ENCODE assay signal across 23 mouse cellular contexts in genomic region chr4:45829907-45830759, GRCm38 (mm10). TPM values are rescaled to one million over a fixed set of nuclear protein-coding genes. Genes with fewer than 3 reads are reported as not detected.
DNase-seq lines count a peak whose midpoint lies in the region; ATAC-seq lines count a peak whose summit lies in the region.
"Had no signal": no experiment of that assay in that cellular context is flagged by ENCODE, and none has a peak within 500 bp of the region (broad histone marks: within the 10 kb centered on the region; RNA-seq: fewer than 3 reads in every experiment).

No protein-coding gene starts in this region.

- H3K4me2 ChIP-seq in forebrain, embryonic 16.5 days (ENCODE audit: low read length) = no peak overlapping the region; the same call in 1 of the 2 replicates
- no peak overlapping the region for H3K4me2 ChIP-seq in neural tube, embryonic 11.5 days (ENCODE audit: low read depth)
- H3K4me2 ChIP-seq: embryonic facial prominence, embryonic 15.5 days; heart, embryonic 11.5 days; liver, embryonic 12.5 days; lung, embryonic 14.5 days had no signal

- DNase-seq in forebrain, embryonic 10.5 days (ENCODE audit: extremely low spot score, low spot score) = no peak
- DNase-seq in midbrain, embryonic 10.5 days (ENCODE audit: low spot score) = no peak
- peak; percentile 45 for DNase-seq in neural tube, embryonic 11.5 days (ENCODE audit: low spot score)
- no peak for DNase-seq in left cerebral cortex, postnatal 36 days (ENCODE audit: low spot score in 2 of 2)
- no peak for DNase-seq in ovary, postnatal 36 days (ENCODE audit: low spot score)
- no peak for DNase-seq in kidney, adult 9 months
- DNase-seq in testis, postnatal 14 days (ENCODE audit: low spot score) = no peak
- DNase-seq: adrenal gland, postnatal 36 days; cerebellum, adult 8-10 months; lung, embryonic 14.5 days; right cerebral cortex, postnatal 14 days; thymus, postnatal 14 days had no signal

- H3K4me3 ChIP-seq in forebrain, embryonic 10.5 days = peak overlapping the region; percentile 10
- no peak overlapping the region for H3K4me3 ChIP-seq in forebrain, embryonic 16.5 days (replicated peaks; ENCODE audit: low read length)
- H3K4me3 ChIP-seq in midbrain, embryonic 10.5 days = no peak overlapping the region
- H3K4me3 ChIP-seq in neural tube, embryonic 11.5 days (ENCODE audit: low read depth, low read length) = no peak overlapping the region
- H3K4me3 ChIP-seq: embryonic facial prominence, embryonic 15.5 days; liver, embryonic 12.5 days had no signal

- H3K27ac ChIP-seq in forebrain, embryonic 10.5 days = peak overlapping the region; percentile 75
- peak overlapping the region; percentile 83 for H3K27ac ChIP-seq in forebrain, embryonic 16.5 days (ENCODE audit: low read length)
- peak overlapping the region; percentile 70 for H3K27ac ChIP-seq in midbrain, embryonic 10.5 days (replicated peaks)
- peak overlapping the region; percentile 73 for H3K27ac ChIP-seq in neural tube, embryonic 11.5 days (ENCODE audit: low read depth, low read length)
- H3K27ac ChIP-seq: embryonic facial prominence, embryonic 15.5 days; liver, embryonic 12.5 days; macrophage; stomach, postnatal 0 days had no signal

- peaks cover 74% of the 10 kb centered on the region for H3K27me3 ChIP-seq in forebrain, embryonic 10.5 days (ENCODE audit: poor library complexity, severe bottlenecking)
- no peaks in the 10 kb centered on the region for H3K27me3 ChIP-seq in forebrain, embryonic 16.5 days (replicated peaks; ENCODE audit: control insufficient read depth, insufficient read depth, low read length)
- peaks cover 71% of the 10 kb centered on the region for H3K27me3 ChIP-seq in midbrain, embryonic 10.5 days (ENCODE audit: low read depth, poor library complexity, severe bottlenecking)
- H3K27me3 ChIP-seq in neural tube, embryonic 11.5 days (ENCODE audit: control insufficient read depth, insufficient read depth, low read length) = peaks cover 29% of the 10 kb centered on the region

- H3K36me3 ChIP-seq in forebrain, embryonic 10.5 days (replicated peaks) = no peaks in the 10 kb centered on the region
- H3K36me3 ChIP-seq in forebrain, embryonic 16.5 days (ENCODE audit: control insufficient read depth, insufficient read depth) = no peaks in the 10 kb centered on the region
- H3K36me3 ChIP-seq in midbrain, embryonic 10.5 days = no peaks in the 10 kb centered on the region
- H3K36me3 ChIP-seq in neural tube, embryonic 11.5 days (ENCODE audit: control insufficient read depth, insufficient read depth, low read length) = no peaks in the 10 kb centered on the region
- H3K36me3 ChIP-seq: embryonic facial prominence, embryonic 15.5 days; liver, embryonic 12.5 days had no signal

- H3K4me1 ChIP-seq in forebrain, embryonic 10.5 days = peaks cover 66% of the 10 kb centered on the region
- peaks cover 36% of the 10 kb centered on the region for H3K4me1 ChIP-seq in forebrain, embryonic 16.5 days (replicated peaks; ENCODE audit: control insufficient read depth, insufficient read depth, low read length)
- H3K4me1 ChIP-seq in midbrain, embryonic 10.5 days = peaks cover 48% of the 10 kb centered on the region
- H3K4me1 ChIP-seq in neural tube, embryonic 11.5 days (ENCODE audit: control insufficient read depth, insufficient read depth, low read length) = peaks cover 7% of the 10 kb centered on the region; the same call in 1 of the 2 replicates
- H3K4me1 ChIP-seq: liver, embryonic 12.5 days had no signal

- ATAC-seq in forebrain, embryonic 16.5 days = peak; percentile 16; the same call in 1 of the 2 replicates
- peak; percentile 30 for ATAC-seq in neural tube, embryonic 11.5 days (ENCODE audit: insufficient read depth, low FRiP score, low TSS enrichment)
- ATAC-seq: intestine, embryonic 16.5 days; liver, embryonic 12.5 days had no signal

- no peaks in the 10 kb centered on the region for H3K9me3 ChIP-seq in forebrain, embryonic 10.5 days
- H3K9me3 ChIP-seq in forebrain, embryonic 16.5 days (ENCODE audit: control insufficient read depth, low read length) = no peaks in the 10 kb centered on the region
- H3K9me3 ChIP-seq in midbrain, embryonic 10.5 days (replicated peaks) = no peaks in the 10 kb centered on the region
- H3K9me3 ChIP-seq in neural tube, embryonic 11.5 days (ENCODE audit: control insufficient read depth, low read length) = no peaks in the 10 kb centered on the region
- H3K9me3 ChIP-seq: embryonic facial prominence, embryonic 15.5 days; liver, embryonic 12.5 days had no signal

- peak overlapping the region; percentile 43 for H3K9ac ChIP-seq in forebrain, embryonic 16.5 days (replicated peaks; ENCODE audit: low read depth, low read length)
- no peak overlapping the region for H3K9ac ChIP-seq in neural tube, embryonic 11.5 days (ENCODE audit: low read length)
- H3K9ac ChIP-seq: embryonic facial prominence, embryonic 15.5 days; liver, embryonic 12.5 days; lung, embryonic 14.5 days had no signal

- 39% methylated on average over 13 of the region's 13 CpGs for WGBS in forebrain, embryonic 10.5 days
- 10% methylated on average over 13 of the region's 13 CpGs for WGBS in forebrain, embryonic 16.5 days
- 52% methylated on average over 13 of the region's 13 CpGs for WGBS in midbrain, embryonic 10.5 days
- 39% methylated on average over 13 of the region's 13 CpGs for WGBS in neural tube, embryonic 11.5 days

- intact Hi-C loops in left cerebral cortex, postnatal 36 days (cut with DNase I) = no loop called here

RNA-seq across cellular contexts. Expression of gene Igfbpl1, which starts 3.4 kb away (rescaled TPM):
- 16.7 and 18.7 TPM in 2 replicates for polyA plus RNA-seq in forebrain, embryonic 10.5 days (2016; fragmentation: Nextera tagmentation; extraction: Ambion mirVana)
- polyA plus RNA-seq in forebrain, embryonic 16.5 days (2015; fragmentation: Nextera tagmentation; extraction: Ambion mirVana) = 94.2 and 109 TPM in 2 replicates
- polyA plus RNA-seq in midbrain, embryonic 10.5 days (2016; fragmentation: Nextera tagmentation; extraction: Ambion mirVana) = 13.8 and 23.1 TPM in 2 replicates
- polyA plus RNA-seq in neural tube, embryonic 11.5 days (2014; fragmentation: Nextera tagmentation; extraction: Ambion mirVana) = 76.8 and 90.4 TPM in 2 replicates
- total RNA-seq in left cerebral cortex, postnatal 36 days (2021) = 1 to 10 TPM in 1 of 2 experiments, under 1 TPM in 1; 0.67 to 1.0 TPM
- total RNA-seq: adrenal gland, postnatal 36 days had no signal
- polyA plus RNA-seq: C2C12; kidney, embryonic 16.5 days; liver, embryonic 12.5 days; macrophage had no signal

RNA-seq across cellular contexts. Expression of gene Stra6l, which starts 18.3 kb away (rescaled TPM):
- 0.07 and 0.16 TPM in 2 replicates for polyA plus RNA-seq in forebrain, embryonic 10.5 days (2016; fragmentation: Nextera tagmentation; extraction: Ambion mirVana)
- polyA plus RNA-seq in forebrain, embryonic 16.5 days (2015; fragmentation: Nextera tagmentation; extraction: Ambion mirVana) = 1.6 TPM in 2 replicates
- 0.11 and 0.17 TPM in 2 replicates for polyA plus RNA-seq in midbrain, embryonic 10.5 days (2016; fragmentation: Nextera tagmentation; extraction: Ambion mirVana)
- polyA plus RNA-seq in neural tube, embryonic 11.5 days (2014; fragmentation: Nextera tagmentation; extraction: Ambion mirVana) = 6.3 and 7.2 TPM in 2 replicates
- not detected for total RNA-seq in left cerebral cortex, postnatal 36 days (2021)
- total RNA-seq: heart, postnatal 25 days had no signal
- polyA plus RNA-seq: C2C12; heart, embryonic 11.5 days; lung, embryonic 14.5 days had no signal

RNA-seq across cellular contexts. Expression of gene Aldh1b1, which starts 31.3 kb away (rescaled TPM):
- 3.6 and 4.3 TPM in 2 replicates for polyA plus RNA-seq in forebrain, embryonic 10.5 days (2016; fragmentation: Nextera tagmentation; extraction: Ambion mirVana)
- 30.9 and 31.8 TPM in 2 replicates for polyA plus RNA-seq in forebrain, embryonic 16.5 days (2015; fragmentation: Nextera tagmentation; extraction: Ambion mirVana)
- polyA plus RNA-seq in midbrain, embryonic 10.5 days (2016; fragmentation: Nextera tagmentation; extraction: Ambion mirVana) = 4.6 and 5.1 TPM in 2 replicates
- polyA plus RNA-seq in neural tube, embryonic 11.5 days (2014; fragmentation: Nextera tagmentation; extraction: Ambion mirVana) = 4.1 and 4.6 TPM in 2 replicates
- 1 to 10 TPM; 4.6 to 7.1 TPM for total RNA-seq in left cerebral cortex, postnatal 36 days (2021)
- polyA plus RNA-seq: C2C12 had no signal

RNA-seq across cellular contexts. Expression of gene Ccdc180, which starts 60.0 kb away (rescaled TPM):
- polyA plus RNA-seq in forebrain, embryonic 10.5 days (2016; fragmentation: Nextera tagmentation; extraction: Ambion mirVana) = 0.09 TPM in 1 of 2 replicates, not detected in the other
- polyA plus RNA-seq in forebrain, embryonic 16.5 days (2015; fragmentation: Nextera tagmentation; extraction: Ambion mirVana) = 0.30 and 0.35 TPM in 2 replicates
- 0.02 TPM in 1 of 2 replicates, not detected in the other for polyA plus RNA-seq in midbrain, embryonic 10.5 days (2016; fragmentation: Nextera tagmentation; extraction: Ambion mirVana)
- polyA plus RNA-seq in neural tube, embryonic 11.5 days (2014; fragmentation: Nextera tagmentation; extraction: Ambion mirVana) = 0.05 TPM in 1 of 2 replicates, not detected in the other
- under 1 TPM; 0.12 to 0.14 TPM for total RNA-seq in left cerebral cortex, postnatal 36 days (2021)
- total RNA-seq: heart, postnatal 25 days had no signal
- polyA plus RNA-seq: limb, embryonic 11.5 days had no signal
